Mouse (Mus musculus) heart, embryonic 14.5 days (tissue): ENCODE measurements around the gene 1700042G07Rik. TPM values are rescaled to one million over a fixed set of nuclear protein-coding genes. Genes with fewer than 3 reads are reported as not detected.
"Not testable (repeated sequence)": the region's sequence is repeated elsewhere in the genome, so short reads cannot be mapped to it uniquely, and the experiment has no call there.

Source experiments
- ATAC-seq: fragments of 200-750 bp; cut with Nextera tagmentation; 2 replicates; pipeline ENCODE4 v1.8.0; 2017; ENCODE audit warnings: low read depth, moderate TSS enrichment; ENCODE audit not compliant: insufficient number of reproducible peaks, insufficient read depth, low FRiP score
- H3K27ac ChIP-seq, 2 experiments: fragments of 200-500 bp in 1 of 2; fragments of 300-500 bp in 1 of 2; sonication (generic) in 1 of 2; replicated peaks in 1 of 2; 2 replicates each; pipeline ENCODE4 v1.5.1; 2012 to 2014; ENCODE audit warnings: low read depth in 2 of 2, low read length in 2 of 2, control low read depth in 1 of 2, mild to moderate bottlenecking in 1 of 2, mixed read lengths in 1 of 2; ENCODE audit not compliant: control insufficient read depth in 1 of 2, insufficient read depth in 1 of 2
- H3K27me3 ChIP-seq: fragments of 300-500 bp; sonication (generic); 2 replicates; pipeline ENCODE4 v1.6.1; 2014; ENCODE audit warnings: mild to moderate bottlenecking, low read length, control low read depth; ENCODE audit not compliant: control insufficient read depth, insufficient read depth
- H3K36me3 ChIP-seq: fragments of 300-500 bp; sonication (generic); 2 replicates; pipeline ENCODE4 v1.6.1; 2014; ENCODE audit warnings: mild to moderate bottlenecking, control low read depth, low read length, mixed read lengths; ENCODE audit not compliant: control insufficient read depth, insufficient read depth
- H3K4me1 ChIP-seq, 2 experiments: fragments of 200-500 bp in 1 of 2; fragments of 300-500 bp in 1 of 2; sonication (generic) in 1 of 2; 2 replicates each; pipeline ENCODE4 v1.6.1; 2012 to 2014; ENCODE audit warnings: low read length in 2 of 2, control low read depth in 1 of 2, mixed read lengths in 1 of 2; ENCODE audit not compliant: control insufficient read depth in 2 of 2, insufficient read depth in 2 of 2
- H3K4me2 ChIP-seq: fragments of 300-500 bp; sonication (generic); 2 replicates; pipeline ENCODE4 v1.6.1; 2014; ENCODE audit warnings: mild to moderate bottlenecking, low read length
- H3K4me3 ChIP-seq, 2 experiments: fragments of 200-500 bp in 1 of 2; fragments of 300-500 bp in 1 of 2; sonication (generic) in 1 of 2; 2 replicates each; pipeline ENCODE4 v1.5.1; 2012 to 2014; ENCODE audit warnings: low read length in 2 of 2, mild to moderate bottlenecking in 2 of 2, control low read depth in 1 of 2, low read depth in 1 of 2, moderate library complexity in 1 of 2; ENCODE audit not compliant: control insufficient read depth in 1 of 2, insufficient read depth in 1 of 2
- H3K9ac ChIP-seq: fragments of 300-500 bp; sonication (generic); 2 replicates; pipeline ENCODE4 v1.6.1; 2014; ENCODE audit warnings: mild to moderate bottlenecking, low read length
- H3K9me3 ChIP-seq: fragments of 300-500 bp; sonication (generic); 2 replicates; pipeline ENCODE4 v1.6.1; 2016; ENCODE audit warnings: low read length, control low read depth; ENCODE audit not compliant: control insufficient read depth
- WGBS: fragments of 180-500 bp; shearing (Covaris S2); extraction: QIAGEN DNeasy Blood & Tissue Kit; methylation state at CpG from one replicate; pipeline ENCODE4 v1.1.7; 2014; 5-methylcytosine and 5-hydroxymethylcytosine counted together
- polyA plus RNA-seq: library from polyadenylated mRNA; unstranded; fragments of >200 nt; fragmentation: Nextera tagmentation; extraction: Ambion mirVana; gene quantifications from 2 replicates; pipeline ENCODE4 v1.2.1, GENCODE M21; 2014

The 1700042G07Rik gene
- polyA plus RNA-seq, 1 experiment from 2014 or later = not detected

DNA sequence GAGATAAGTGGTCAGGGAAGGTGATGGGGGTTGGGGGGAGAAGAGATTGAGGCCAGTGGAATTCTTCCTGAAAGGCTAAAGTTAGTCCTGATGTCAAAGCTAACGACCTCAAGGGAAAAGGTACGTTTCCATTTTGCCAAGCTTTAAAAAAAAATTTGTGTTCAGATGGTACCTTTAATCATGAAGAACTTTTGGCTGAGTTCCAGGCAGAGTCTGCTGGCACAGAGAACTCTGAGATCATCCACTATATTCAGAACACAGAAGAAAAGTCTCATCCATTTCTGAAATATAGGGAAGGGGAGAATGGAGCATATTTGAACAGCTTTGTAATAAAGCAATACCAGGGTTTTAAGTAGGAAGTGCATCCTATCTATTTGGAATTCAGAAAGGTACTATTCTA, 43.9 kb downstream of the 1700042G07Rik start:
- Histone ChIP-seq H3K27ac (0 out of 4 replicates have a peak overlapping the region, but pooled peaks have one; percentile 22 to 25), H3K9ac (no peak overlapping the region), H3K4me2 (no peak overlapping the region), H3K4me3 (no peak overlapping the region), H3K36me3 (no peaks in the 10 kb centered on the region), H3K27me3 (no peaks in the 10 kb centered on the region), H3K4me1 (peaks cover 3 to 18% of the 10 kb centered on the region in 2 experiments; a peak in 3 of 4 replicates), H3K9me3 (no peaks in the 10 kb centered on the region)
- no peak for ATAC-seq
- WGBS = 7% methylated on average over 2 of the region's 2 CpGs

DNA sequence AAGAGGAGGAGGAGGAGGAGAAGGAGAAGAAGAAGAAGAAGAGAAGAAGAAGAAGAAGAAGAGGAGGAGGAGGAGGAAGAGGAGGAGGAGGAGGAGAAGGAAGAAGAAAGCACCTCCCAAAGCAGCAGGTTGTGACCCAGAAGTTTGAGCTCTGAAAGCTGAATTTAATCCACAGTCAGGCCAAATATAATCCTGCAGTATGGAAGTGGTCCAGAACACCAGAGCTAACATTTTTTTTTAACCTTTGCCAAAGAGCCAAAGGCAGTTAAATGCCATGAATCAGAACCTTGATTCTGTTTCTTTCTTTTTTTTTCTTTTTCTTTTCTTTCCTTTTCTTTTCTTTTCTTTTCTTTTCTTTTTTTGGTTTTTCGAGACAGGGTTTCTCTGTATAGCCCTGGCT, 44.5 kb downstream of the 1700042G07Rik start:
- H3K9me3 ChIP-seq, H3K27me3 ChIP-seq, H3K9ac ChIP-seq, H3K36me3 ChIP-seq, H3K4me2 ChIP-seq, ATAC-seq, H3K4me3 ChIP-seq, H3K27ac ChIP-seq: not testable (repeated sequence)
- H3K4me1 ChIP-seq = peaks cover 3 to 18% of the 10 kb centered on the region in 2 experiments; a peak in 3 of 4 replicates
- 85% methylated on average over 1 of the region's 1 CpGs for WGBS

DNA sequence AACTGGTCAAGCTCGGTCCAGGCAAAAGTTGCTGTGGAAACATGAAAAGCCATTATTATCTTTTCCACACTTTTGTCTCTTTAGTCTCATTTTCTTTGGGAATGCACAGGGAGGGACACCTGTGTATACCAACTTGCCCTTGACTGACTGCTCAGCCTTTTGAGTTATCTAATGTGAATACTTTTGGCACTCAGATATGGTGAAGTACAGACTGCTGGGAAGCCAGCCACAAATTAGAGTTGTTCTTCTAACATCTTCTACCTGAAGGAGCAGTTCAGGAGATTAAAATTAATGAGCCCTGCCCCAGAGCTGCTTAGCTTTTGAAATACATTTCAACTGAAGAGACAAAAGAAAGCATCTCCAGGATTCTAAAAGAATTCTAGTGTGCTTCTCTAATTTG, 45.9 kb downstream of the 1700042G07Rik start:
- 80% methylated on average over 1 of the region's 1 CpGs for WGBS
- no peak overlapping the region for H3K4me3 ChIP-seq

DNA sequence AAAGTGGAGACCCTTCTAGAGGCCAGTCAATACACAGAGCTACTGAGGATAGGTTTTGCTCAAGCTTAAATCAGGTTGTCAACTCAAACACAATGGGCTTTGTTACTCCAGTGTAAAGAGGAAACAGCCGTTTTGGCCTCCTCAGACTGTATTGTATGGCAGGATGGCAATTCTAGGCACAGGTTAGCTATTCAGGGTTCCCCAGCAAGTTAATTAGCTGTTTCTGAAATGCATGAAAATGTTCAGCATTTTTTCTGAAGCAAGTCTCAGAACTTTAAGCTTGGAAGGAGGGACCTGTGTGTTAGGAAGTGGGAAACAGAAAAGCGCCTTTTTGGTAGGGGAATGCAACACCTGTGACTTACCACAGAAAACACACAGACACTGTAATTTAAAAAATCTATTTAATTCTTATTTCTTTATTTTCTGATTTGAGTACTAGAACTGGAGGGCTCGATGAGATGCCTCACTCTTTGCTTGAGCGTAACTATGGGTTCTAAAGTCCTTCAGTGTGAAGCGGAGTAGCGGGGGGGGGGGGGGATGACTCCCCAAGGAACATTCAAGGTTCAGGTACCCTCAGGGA, 47.0 kb downstream of the 1700042G07Rik start:
- Histone ChIP-seq H3K4me1 (peaks cover 3 to 18% of the 10 kb centered on the region in 2 experiments; a peak in 3 of 4 replicates), H3K4me3 (peak overlapping the region; percentile 69 to 73)
- 5% methylated on average over 6 of the region's 6 CpGs for WGBS

More for the DNA sequence above, 45.9 kb downstream of the 1700042G07Rik start:
- Histone ChIP-seq H3K9ac (no peak overlapping the region), H3K36me3 (no peaks in the 10 kb centered on the region), H3K9me3 (no peaks in the 10 kb centered on the region), H3K4me1 (peaks cover 3 to 18% of the 10 kb centered on the region in 2 experiments; a peak in 3 of 4 replicates), H3K4me2 (no peak overlapping the region), H3K27me3 (no peaks in the 10 kb centered on the region), H3K27ac (no peak overlapping the region)
- no peak for ATAC-seq

DNA sequence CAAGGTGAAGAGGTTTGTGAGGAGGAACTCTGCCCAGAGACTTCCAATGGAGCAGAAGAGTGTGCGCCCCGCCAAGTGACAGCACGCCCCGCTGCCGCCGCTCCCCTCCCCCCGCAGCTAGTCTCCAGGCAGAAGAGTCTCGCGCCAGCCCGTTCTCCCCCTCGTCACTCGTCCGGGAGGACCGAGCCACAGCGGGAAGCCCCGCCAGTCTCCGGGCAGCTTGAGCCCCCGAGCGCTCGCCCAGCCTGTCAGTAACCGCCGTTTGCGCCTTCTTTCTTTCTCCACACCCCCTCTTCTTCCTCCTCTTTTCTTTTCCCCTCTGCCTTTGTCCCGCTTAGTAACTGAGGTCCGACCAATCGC, 47.6 kb downstream of the 1700042G07Rik start:
- H3K4me3 ChIP-seq = peak overlapping the region; percentile 69 to 73
- ATAC-seq = peak; percentile 22; the same call in 1 of the 2 replicates
- WGBS = under 1% methylated on average over 26 of the region's 26 CpGs
- peaks cover 3 to 18% of the 10 kb centered on the region in 2 experiments; a peak in 3 of 4 replicates for H3K4me1 ChIP-seq
- no peaks in the 10 kb centered on the region for H3K27me3 ChIP-seq
- H3K9me3 ChIP-seq = no peaks in the 10 kb centered on the region
- peak overlapping the region; percentile 96 to 100 for H3K27ac ChIP-seq
- peak overlapping the region; percentile 97 for H3K9ac ChIP-seq
- H3K36me3 ChIP-seq = no peaks in the 10 kb centered on the region
- peak overlapping the region; percentile 76 for H3K4me2 ChIP-seq

More for the DNA sequence above, 47.0 kb downstream of the 1700042G07Rik start:
- H3K9ac ChIP-seq = peak overlapping the region; percentile 97
- no peaks in the 10 kb centered on the region for H3K27me3 ChIP-seq
- no peaks in the 10 kb centered on the region for H3K36me3 ChIP-seq
- no peaks in the 10 kb centered on the region for H3K9me3 ChIP-seq
- H3K27ac ChIP-seq = peak overlapping the region; percentile 96 to 100
- no peak for ATAC-seq
- H3K4me2 ChIP-seq = peak overlapping the region; percentile 76

DNA sequence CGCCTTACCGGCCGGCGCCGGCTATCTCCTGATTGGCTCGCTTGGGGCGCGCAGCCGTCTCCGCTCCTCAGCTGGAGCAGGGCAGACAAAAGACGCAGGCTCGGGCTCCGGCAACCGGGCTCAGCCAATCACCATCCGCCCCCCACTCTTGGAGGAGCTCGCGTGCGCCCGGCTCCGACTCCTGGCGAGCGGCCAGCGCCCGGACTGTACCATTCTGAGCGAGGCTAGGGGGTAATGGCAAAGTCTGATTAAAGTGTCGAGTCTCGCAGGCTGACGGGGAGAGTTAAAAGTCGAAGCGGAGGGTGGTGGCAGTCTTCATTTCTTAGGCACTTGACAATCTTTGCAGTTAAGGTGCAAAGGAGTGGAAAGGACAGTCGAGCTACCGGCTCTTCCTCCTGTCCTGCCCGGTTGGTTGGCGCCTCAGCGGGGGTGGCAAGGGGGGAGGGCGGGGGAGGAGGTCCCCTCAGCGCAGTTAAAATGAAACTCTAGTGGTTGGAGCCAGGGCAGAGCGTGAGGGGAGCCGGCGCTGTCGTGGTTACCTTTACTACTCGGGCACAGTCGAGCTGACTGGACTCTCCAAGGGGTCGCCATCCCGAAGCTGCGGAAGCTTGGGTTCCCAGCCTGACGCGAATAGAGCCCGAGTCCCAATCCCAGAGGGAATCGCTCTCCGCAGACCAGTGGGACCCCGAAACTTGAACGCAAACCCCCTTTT, 48.1 kb downstream of the 1700042G07Rik start, which contains the start of gene Pik3r3:
Pik3r3 (plus strand) TSS at position 479 of the 712 bp plus-strand sequence.
- Histone ChIP-seq H3K4me2 (peak within 1 kb of the TSS; percentile 76), H3K4me1 (peaks cover 3 to 17% of the 10 kb centered on the region in 2 experiments; a peak in 3 of 4 replicates), H3K4me3 (peak within 1 kb of the TSS; percentile 73 to 97), H3K9ac (peak within 1 kb of the TSS; percentile 97), H3K27ac (peak within 1 kb of the TSS; percentile 100), H3K36me3 (no peaks in the 10 kb centered on the region), H3K27me3 (no peaks in the 10 kb centered on the region), H3K9me3 (no peaks in the 10 kb centered on the region)
- peak; percentile 100 for ATAC-seq
- under 1% methylated on average over 53 of the region's 53 CpGs for WGBS

DNA sequence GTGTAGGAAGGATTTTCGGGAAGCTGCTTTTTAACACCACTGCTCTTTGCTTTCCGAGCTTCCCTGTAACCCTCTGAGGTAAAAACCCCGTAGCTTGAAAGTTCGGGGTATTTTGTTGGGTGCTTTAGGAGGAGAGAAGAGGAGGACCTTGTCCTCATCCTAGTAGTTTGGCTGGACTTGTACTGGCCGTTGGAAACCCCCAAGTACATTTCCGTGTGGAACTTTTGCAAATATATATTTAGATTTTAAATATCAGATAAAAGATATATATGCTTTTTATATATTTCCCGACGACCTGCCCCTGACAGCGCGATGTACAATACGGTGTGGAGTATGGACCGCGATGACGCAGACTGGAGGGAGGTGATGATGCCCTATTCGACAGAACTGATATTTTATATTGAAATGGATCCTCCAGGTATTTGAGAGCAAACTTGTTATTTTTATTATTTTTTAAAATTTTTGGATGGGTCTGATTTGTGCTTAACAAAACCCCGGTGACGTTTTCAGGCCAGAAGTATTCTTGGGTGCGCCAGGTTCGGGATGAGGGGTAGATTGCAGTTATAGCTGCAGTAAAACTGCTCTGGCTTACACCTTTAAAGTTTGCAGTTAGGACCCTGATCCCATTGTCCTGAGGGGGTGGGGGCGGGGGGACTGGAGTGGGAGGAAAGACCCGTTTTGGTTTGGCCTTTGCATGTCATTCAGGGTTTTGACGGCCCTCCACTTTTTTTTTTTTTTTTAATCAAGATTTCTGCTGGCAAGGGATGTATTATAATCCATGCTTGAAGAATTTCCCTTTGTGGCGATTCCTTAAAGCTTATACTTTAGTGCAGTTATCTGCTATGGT, 49.0 kb downstream of the 1700042G07Rik start:
- H3K27me3 ChIP-seq = no peaks in the 10 kb centered on the region
- under 1% methylated on average over 23 of the region's 23 CpGs for WGBS
- H3K27ac ChIP-seq = peak overlapping the region; percentile 100
- ATAC-seq = no peak
- H3K4me3 ChIP-seq = peak overlapping the region; percentile 73 to 97
- no peaks in the 10 kb centered on the region for H3K36me3 ChIP-seq
- H3K9ac ChIP-seq = peak overlapping the region; percentile 97
- peaks cover 0 to 8% of the 10 kb centered on the region in 2 experiments; a peak in 2 of 4 replicates for H3K4me1 ChIP-seq
- H3K4me2 ChIP-seq = peak overlapping the region; percentile 75
- H3K9me3 ChIP-seq = no peaks in the 10 kb centered on the region
